Mouse (Mus musculus): Measurements from ENCODE around the gene Ddt.

GRCm38 (mm10) chr10:75776562-75776961 lies 3.3 kb upstream of the Ddt start:
- TF ChIP-seq CTCF (IDR thresholded peaks at IDR 0.05; ENCODE audit: control insufficient read depth, insufficient read depth, insufficient replicate concordance, low read depth, low read length): no peak
- no peak for TF ChIP-seq POLR2A (IDR thresholded peaks at IDR 0.05; ENCODE audit: control insufficient read depth, low read depth, low read length)
